Mouse (Mus musculus) limb, embryonic 12.5 days (tissue): ENCODE data around the gene Dkkl1. TPM values are rescaled to one million over a fixed set of nuclear protein-coding genes. Genes with fewer than 3 reads are reported as not detected.

ENCODE experiments used
- microRNA-seq: library from miRNA; unstranded; fragments of <30 nt; microRNA quantifications from one replicate; pipeline ENCODE4, GENCODE M21; 2017
- polyA plus RNA-seq: library from polyadenylated mRNA; unstranded; fragments of >200 nt; fragmentation: Nextera tagmentation; extraction: Ambion mirVana; gene quantifications from 2 replicates; pipeline ENCODE4 v1.2.1, GENCODE M21; 2016

Dkkl1 gene
- polyA plus RNA-seq, 1 experiment from 2014 or later = 0.80 TPM

Small RNAs within 50 kb of the gene (microRNA-seq; reads per million reads assigned to microRNA genes)
- not detected for gene Mir7055

Other genes starting within 250 kb of the Dkkl1 start
- gene Cpt1c, start 237.3 kb downstream of the Dkkl1 start, polyA plus RNA-seq = 27.8 and 29.9 TPM in 2 replicates
- 704 and 706 TPM in 2 replicates for gene Prmt1, start 225.6 kb downstream of the Dkkl1 start, polyA plus RNA-seq
- gene Irf3, start 214.5 kb downstream of the Dkkl1 start, polyA plus RNA-seq = 90.9 and 97.2 TPM in 2 replicates
- 87.3 and 96.8 TPM in 2 replicates for gene Bcl2l12, start 213.4 kb downstream of the Dkkl1 start, polyA plus RNA-seq
- gene Scaf1, start 195.8 kb downstream of the Dkkl1 start, polyA plus RNA-seq = 42.1 and 46.9 TPM in 2 replicates
- gene Rras, start 194.2 kb downstream of the Dkkl1 start, polyA plus RNA-seq = 20.8 and 21.4 TPM in 2 replicates
- 15.0 and 16.2 TPM in 2 replicates for gene Prr12, start 159.3 kb downstream of the Dkkl1 start, polyA plus RNA-seq
- gene Nosip, start 149.7 kb downstream of the Dkkl1 start, polyA plus RNA-seq = 60.6 and 69.7 TPM in 2 replicates
- 21.2 and 21.7 TPM in 2 replicates for gene Prrg2, start 149.5 kb downstream of the Dkkl1 start, polyA plus RNA-seq
- 261 and 271 TPM in 2 replicates for gene Rcn3, start 119.9 kb downstream of the Dkkl1 start, polyA plus RNA-seq
- 12.3 and 13.4 TPM in 2 replicates for gene Fcgrt, start 108.3 kb downstream of the Dkkl1 start, polyA plus RNA-seq
- gene Rps11, start 87.7 kb downstream of the Dkkl1 start, polyA plus RNA-seq = 1,572 and 1,576 TPM in 2 replicates
- 1,352 and 1,447 TPM in 2 replicates for gene Rpl13a, start 83.4 kb downstream of the Dkkl1 start, polyA plus RNA-seq
- 0.32 TPM in 1 of 2 replicates, not detected in the other for gene Gm45713, start 75.9 kb downstream of the Dkkl1 start, polyA plus RNA-seq
- gene Flt3l, start 75.7 kb downstream of the Dkkl1 start, polyA plus RNA-seq = 0.71 and 0.83 TPM in 2 replicates
- gene Pih1d1, start 57.8 kb downstream of the Dkkl1 start, polyA plus RNA-seq = 91.8 and 93.0 TPM in 2 replicates
- 51.4 and 53.8 TPM in 2 replicates for gene Aldh16a1, start 57.6 kb downstream of the Dkkl1 start, polyA plus RNA-seq
- gene Slc17a7, start 48.2 kb downstream of the Dkkl1 start, polyA plus RNA-seq = 0.17 and 0.25 TPM in 2 replicates
- gene Gfy, start 32.6 kb downstream of the Dkkl1 start, polyA plus RNA-seq = not detected in 2 replicates
- gene Pth2, start 31.2 kb downstream of the Dkkl1 start, polyA plus RNA-seq = not detected in 2 replicates
- gene Ccdc155, start 7.3 kb downstream of the Dkkl1 start, polyA plus RNA-seq = 1.0 and 1.7 TPM in 2 replicates
- gene Tead2, start 3.6 kb upstream of the Dkkl1 start, polyA plus RNA-seq = 316 and 326 TPM in 2 replicates
- gene Cd37, start 27.0 kb upstream of the Dkkl1 start, polyA plus RNA-seq = 1.6 TPM in 2 replicates
- 0.18 and 0.42 TPM in 2 replicates for gene Slc6a16, start 28.9 kb upstream of the Dkkl1 start, polyA plus RNA-seq
- gene Slc6a21, start 65.4 kb upstream of the Dkkl1 start, polyA plus RNA-seq = not detected in 2 replicates
- gene Trpm4, start 121.6 kb upstream of the Dkkl1 start, polyA plus RNA-seq = 14.0 and 16.1 TPM in 2 replicates
- 1.8 and 1.9 TPM in 2 replicates for gene Hrc, start 123.1 kb upstream of the Dkkl1 start, polyA plus RNA-seq
- gene Ppfia3, start 154.9 kb upstream of the Dkkl1 start, polyA plus RNA-seq = 6.4 and 8.4 TPM in 2 replicates
- 1.4 and 1.8 TPM in 2 replicates for gene Lin7b, start 158.4 kb upstream of the Dkkl1 start, polyA plus RNA-seq
- gene Snrnp70, start 183.6 kb upstream of the Dkkl1 start, polyA plus RNA-seq = 341 and 347 TPM in 2 replicates
- gene Kcna7, start 193.5 kb upstream of the Dkkl1 start, polyA plus RNA-seq = 0.13 and 0.18 TPM in 2 replicates
- gene Ntf5, start 201.5 kb upstream of the Dkkl1 start, polyA plus RNA-seq = 3.9 and 5.6 TPM in 2 replicates
- 0.33 TPM in 1 of 2 replicates, not detected in the other for gene Lhb, start 208.7 kb upstream of the Dkkl1 start, polyA plus RNA-seq
- gene Gys1, start 222.7 kb upstream of the Dkkl1 start, polyA plus RNA-seq = 45.2 and 46.2 TPM in 2 replicates
- gene Ruvbl2, start 225.9 kb upstream of the Dkkl1 start, polyA plus RNA-seq = 155 and 156 TPM in 2 replicates
- gene Ftl1, start 247.7 kb upstream of the Dkkl1 start, polyA plus RNA-seq = 4,887 and 4,953 TPM in 2 replicates